Mouse (Mus musculus): Measurements from ENCODE around the gene Tecr.
A peak's percentile ranks its signal among the peaks of the same experiment; 100 is the strongest.

Gene Tecr

GRCm38 (mm10) chr8:83607661-83608397 lies at the start of gene Tecr, which contains the start of gene Dnajb1:
Gene Tecr, minus strand, starts transcription at chr8:83607971.
Gene Dnajb1, plus strand, starts transcription at chr8:83608193.
- peak; percentile 100 for DNase-seq

DNA sequence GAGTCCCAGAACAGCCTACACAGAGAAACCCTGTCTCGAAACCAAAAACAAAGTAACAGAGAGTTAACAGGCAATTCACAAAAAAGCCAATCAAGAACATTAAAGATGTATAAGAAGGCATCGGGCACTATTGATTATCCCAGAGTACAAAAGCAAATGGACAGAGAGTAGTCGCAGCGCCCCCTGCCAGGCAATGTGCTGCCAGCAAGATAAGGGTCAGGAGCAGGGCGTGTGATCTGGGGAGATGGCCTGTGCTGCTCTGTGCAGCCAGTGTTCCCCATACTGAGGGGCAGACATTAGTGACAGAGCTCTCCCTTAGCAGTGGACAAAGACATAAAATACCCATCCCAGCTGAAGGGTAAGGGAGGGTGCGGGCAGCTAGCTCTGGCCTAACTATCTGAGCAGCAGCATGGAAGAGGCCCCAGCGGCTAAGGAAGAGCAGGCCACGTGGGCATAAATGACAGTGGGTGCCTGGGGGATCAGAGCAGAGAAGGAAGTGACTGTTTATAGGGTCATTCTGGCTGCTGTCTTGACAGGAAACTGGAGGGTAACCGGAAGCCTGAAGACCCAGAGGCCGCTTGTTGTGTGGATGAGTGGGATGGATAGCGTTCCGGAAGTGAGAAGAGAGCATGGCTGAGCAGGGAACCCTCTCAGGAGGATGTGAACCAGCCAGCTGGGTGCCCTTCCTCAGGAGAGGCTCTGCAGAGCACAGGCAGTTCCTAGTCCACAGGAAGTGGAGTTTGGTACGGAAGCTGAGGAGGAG lies 48.9 kb upstream of the Tecr start:
- peak in 1 of 2 experiments; percentile 66 for DNase-seq

- DNase-seq = no peak
Observed at GRCm38 (mm10) chr8:83656043-83656442, 48.3 kb upstream of the Tecr start.

- DNase-seq = no peak
Observed at GRCm38 (mm10) chr8:83654725-83655124, 47.0 kb upstream of the Tecr start.

- no peak for DNase-seq
Observed at GRCm38 (mm10) chr8:83653662-83654017, 45.9 kb upstream of the Tecr start.

DNA sequence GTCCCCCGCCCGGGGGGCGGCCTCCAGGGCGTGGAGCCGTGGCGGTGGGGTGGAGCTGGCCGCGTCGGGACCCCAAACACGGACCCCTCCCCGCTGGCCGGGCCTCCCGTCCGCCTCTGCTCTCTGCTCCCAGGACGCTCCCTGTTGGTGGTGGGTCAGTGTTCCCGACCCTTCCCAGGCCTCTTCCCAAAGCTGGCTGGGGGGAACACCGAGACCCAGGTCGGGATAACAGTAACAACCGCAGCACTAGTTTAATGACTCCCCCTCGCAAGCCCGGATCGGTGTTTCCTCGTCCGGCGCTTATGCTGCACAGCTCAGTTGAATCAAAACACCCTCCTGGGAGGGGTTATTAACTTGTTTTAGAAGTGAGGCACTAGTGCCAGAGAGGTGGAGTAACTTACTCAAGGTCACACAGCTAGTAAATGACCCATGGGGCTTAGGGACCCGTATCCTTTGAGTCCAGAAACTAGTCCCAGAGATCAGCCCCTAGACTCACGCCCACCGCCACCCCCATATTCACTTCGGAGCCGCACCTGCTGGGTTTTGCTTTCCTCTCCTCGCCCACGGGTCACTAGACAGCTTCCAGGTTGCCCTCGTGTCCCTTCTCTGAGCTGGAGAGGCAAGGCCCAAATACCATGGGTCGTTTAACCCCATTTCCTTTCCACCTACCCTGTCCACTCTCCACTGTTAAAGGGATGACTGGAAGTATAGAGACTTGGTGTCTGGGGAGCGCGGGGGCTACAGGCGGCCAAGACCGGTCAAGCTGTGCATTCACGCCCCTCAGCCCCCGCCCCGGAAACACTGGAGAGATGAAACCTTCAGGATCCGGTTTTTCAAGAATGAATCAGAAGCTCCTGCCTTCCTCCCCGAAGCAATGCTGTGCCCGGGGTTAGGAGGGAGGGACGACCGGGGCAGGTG lies 45.2 kb upstream of the Tecr start:
- DNase-seq = peak in 1 of 2 experiments; percentile 54

DNA sequence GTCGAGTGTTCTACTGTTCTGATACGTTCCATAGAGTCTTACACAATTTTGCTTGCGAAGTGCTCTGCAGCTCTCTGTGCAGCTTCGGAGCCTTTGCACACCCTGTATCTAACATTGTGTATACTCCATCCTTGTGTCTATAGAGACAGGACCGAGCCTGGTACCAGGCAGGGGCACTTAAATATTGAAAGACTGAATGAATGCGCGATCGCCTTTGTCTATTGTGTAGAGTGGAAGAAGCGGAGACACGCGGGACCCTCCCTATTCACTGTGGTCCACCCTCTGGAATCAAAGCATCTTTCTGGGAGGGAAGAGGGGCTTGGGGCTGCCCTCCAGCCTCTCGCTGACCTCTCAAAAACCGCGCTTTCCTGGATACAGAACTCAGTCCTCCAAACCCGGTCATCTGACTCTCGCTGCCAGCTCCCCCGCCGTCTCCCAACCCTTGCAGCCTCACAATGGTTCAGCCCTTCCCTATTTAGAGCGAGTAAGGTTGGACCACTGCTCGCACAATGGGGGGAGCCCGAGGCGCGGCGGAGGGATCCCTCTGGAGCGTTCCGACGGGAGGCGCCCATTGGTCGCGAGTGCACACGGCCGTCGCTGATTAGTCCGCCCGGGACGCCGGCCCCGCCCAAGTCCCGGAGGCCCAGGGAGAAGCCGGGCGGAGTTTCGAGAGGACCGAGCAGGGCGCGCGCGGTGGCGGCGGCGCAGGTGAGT lies 44.4 kb upstream of the Tecr start, which contains the start of gene Gipc1:
TSS of gene Gipc1 (plus strand) at position 648 of the 714 bp plus-strand sequence.
- peak; percentile 98 for DNase-seq

DNA sequence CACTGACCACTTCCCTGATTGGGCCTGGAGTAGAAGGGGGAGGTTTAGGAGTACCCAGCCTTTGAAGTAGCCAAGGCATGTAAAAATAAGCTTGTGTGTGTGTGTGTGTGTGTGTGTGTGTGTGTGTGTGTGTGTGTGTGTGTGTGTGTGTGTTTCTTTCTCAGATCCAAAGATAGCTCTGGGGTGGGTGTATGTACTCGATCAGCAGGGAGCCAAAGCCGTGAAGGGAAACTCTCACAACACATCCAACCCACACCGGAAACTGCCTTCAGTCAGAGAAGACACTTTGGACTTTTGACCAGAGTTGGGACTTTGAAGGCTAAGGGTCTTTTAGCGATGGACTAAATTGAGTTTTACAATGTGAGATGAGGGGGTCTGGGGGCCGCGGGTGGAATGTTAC lies 41.9 kb upstream of the Tecr start:
- no peak for DNase-seq

DNA sequence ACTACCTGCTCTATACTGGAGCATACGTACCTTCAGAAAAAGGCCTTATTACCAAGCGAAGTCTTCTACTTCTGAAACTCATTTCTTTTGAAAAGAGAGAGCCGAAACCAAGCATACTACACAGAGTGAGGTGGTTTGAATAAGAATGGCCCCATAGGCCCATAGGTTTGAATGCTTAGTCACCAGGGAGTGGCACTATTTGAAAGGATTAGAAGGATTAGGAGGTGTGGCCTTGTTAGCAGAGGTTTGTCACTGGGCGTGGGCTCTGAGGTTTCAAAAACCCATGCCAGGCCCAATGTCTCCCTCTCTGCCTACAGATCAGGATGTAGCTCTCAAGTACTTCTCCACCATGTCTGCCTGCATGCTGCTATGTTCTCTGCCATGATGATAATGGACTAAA lies 40.3 kb upstream of the Tecr start:
- no peak for DNase-seq

DNA sequence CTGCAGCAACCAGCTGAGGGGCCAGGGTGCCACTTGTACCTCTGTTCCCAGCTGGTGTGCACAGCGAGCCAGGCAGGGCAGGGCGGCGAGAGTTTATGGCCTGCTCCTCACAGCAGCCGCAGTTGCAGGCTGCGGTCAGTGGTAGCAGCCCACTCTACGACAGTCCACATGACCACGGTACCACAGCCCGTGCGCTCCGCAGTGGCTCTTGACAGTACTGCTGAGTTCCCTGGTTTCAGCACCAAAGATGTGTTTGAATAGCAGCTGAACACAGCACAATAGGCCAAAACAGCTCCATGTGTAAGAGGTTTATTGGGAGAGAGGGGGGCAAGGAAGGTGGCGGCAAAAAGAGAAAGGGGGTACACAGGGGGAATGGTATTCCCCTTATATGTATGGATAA lies 39.7 kb upstream of the Tecr start:
- DNase-seq = no peak

GRCm38 (mm10) chr8:83639649-83640048 lies 31.9 kb upstream of the Tecr start:
- no peak for DNase-seq

- DNase-seq = no peak
Observed at GRCm38 (mm10) chr8:83638856-83639255, 31.1 kb upstream of the Tecr start.

DNA sequence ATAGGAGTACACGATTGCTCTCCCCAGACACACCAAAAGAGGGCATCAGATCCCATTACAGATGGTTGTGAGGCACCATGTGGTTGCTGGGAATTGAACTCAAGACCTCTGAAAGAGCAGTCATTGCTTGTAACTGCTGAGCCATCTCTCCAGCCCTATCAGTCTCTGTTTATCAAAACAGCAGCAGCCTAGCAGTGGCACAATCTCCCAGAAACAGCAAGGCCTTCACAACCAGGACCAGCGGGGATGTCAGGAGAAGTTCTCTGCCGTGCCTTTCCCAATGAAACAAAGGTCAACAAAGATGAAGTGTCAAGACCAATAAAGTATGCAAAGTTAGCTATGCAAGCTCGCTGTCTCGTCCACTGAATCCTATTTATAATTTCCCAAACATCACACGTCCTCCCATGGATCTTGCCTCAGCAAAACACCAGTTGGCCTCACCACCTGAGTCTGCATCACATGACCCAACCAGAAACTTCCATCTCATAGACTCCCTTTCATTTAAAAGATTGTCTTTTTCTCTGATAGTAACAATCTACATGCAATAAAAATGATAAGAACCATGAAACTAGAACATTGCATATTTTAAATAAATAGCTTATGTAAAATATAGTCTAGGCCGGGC lies 24.4 kb upstream of the Tecr start:
- DNase-seq = no peak

DNA sequence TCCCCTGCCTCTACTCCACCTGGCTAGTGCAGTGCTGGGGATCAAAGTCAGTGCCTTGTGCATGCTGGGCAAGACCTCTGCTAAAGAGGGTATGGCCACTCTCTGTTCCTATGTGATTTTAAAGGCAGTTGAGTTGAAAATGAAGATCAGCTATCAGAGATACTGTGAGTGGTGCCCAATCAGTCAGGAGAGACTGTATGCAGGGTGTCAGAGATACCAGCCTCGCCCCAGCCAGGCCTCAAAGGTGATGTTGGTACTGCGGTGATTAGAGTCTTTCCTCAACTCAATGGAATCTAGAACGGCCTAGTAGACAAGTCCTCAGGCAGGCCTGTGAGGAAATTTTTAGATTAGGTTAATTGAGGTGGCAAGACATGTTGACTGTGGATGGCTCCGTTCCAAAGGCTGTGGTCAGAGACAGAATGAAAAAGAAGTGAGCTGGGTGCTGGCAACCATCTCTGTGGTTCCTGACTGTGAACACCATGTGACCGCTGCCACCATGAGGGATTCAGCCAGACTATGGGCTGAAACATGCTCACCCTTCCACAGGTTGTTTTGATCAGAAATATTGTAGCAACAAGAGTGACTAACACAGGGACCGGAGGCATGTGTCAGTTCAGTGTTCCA lies 18.0 kb upstream of the Tecr start:
- no peak for DNase-seq

DNA sequence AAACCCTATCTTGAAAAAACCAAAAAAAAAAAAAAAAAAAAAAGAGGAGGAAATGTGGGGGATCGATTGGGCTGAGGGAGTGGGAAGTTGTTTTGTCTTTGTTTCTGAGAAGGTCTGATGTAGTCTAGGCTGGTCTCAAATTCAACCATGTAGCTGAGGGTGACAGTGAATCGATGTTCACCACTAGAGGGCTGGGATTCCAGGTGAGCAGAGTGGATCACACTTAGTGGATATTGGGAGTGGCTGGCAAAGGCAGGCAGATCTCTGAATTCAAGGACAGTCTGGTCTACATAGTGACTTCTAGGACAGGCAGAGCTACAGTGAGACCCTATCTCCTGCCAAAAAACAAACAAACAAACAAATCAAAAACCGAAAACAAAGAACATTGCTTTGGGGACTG lies 17.0 kb upstream of the Tecr start:
- DNase-seq = peak in 1 of 2 experiments; percentile 40

- DNase-seq = no peak
Observed at GRCm38 (mm10) chr8:83623549-83623948, 15.8 kb upstream of the Tecr start.

DNA sequence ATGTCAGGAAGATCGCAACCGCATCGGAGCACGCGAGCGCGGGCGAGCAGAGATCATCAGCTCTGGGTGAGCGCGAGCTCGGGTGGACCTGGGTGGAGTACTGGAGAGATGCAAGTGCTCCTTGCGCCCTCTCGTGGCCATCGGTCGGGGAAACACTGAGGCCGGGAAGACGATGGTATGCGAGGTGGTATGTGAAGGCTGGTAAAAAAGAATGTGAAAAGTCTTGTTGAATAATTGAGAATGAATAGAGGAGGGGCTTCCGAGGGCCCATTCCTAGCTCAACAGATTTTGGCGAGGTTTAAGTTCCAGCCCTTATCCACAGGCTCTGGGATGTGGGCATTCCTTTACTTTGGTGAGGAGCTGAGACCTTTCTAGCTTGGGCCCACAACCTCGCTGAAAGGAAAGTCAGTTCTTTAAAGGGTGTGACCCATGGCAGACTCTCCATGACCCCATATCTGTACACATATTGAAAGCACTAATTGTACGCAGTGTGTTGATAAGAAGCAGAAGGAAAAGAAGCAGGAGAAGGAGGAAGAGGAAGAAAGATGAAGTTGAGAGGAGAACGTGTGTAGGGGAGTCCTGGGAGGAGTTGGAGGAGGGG lies 14.7 kb upstream of the Tecr start:
- peak; percentile 86 to 91 for DNase-seq

- no peak for DNase-seq
Observed at GRCm38 (mm10) chr8:83621691-83622388, 14.1 kb upstream of the Tecr start.

DNA sequence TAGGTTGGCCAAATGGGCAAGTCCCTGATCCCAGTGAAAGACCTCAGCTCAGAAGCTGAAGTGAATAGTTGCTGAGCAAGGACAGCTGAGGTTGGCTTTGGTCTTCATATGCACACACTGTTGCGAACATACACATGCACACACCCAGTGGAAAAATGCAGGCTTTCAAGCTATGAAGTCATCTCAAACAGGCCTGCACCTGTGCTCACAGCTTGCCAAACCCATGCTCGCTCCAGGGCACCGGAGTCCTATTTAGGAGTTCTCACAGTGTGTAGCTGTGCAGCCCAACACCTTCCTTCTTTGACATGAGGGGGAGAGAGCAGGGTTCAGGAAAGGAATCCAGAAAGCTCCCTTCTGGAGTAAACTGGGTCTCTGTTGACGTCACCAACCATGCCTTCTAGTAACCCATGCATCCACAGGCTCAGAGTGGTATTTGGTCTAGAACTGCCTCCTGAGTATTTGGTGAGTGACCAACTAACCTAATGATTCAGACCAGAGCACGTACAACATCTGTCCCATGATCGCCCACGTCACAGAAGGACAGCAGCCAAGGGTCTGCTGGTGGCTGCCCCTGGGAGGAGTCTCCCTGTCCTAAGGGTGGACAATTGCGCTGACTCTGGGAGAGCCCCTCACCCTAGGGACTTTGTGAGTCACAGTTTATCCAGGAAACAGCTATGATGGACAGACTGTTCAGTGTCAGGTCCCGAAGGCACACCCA lies 12.0 kb upstream of the Tecr start:
- no peak for DNase-seq

- no peak for DNase-seq
Observed at GRCm38 (mm10) chr8:83618566-83618965, 10.8 kb upstream of the Tecr start.

Measured in lung, adult 18-20 months (tissue).